Mouse (Mus musculus) megakaryocyte-erythroid progenitor cell, adult 5 weeks (primary cell): Measurements from ENCODE around the gene Galnt2. TPM values are rescaled to one million over a fixed set of nuclear protein-coding genes. Genes with fewer than 3 reads are reported as not detected.

Experiments used
- polyA plus RNA-seq: library from polyadenylated mRNA; stranded (reverse); fragments of >175 nt; gene quantifications from 2 replicates; pipeline ENCODE4 v1.2.3, GENCODE M21; 2012

Galnt2 gene
- polyA plus RNA-seq = 58.4 and 62.5 TPM in 2 replicates

GRCm38 (mm10) chr8:124231176-124231484 is at the start of gene Galnt2:
Gene Galnt2, plus strand, starts transcription at chr8:124231391.

Other genes with a start within 250 kb of the Galnt2 start
- 13.7 and 15.3 TPM in 2 replicates for gene Abcb10, start 248.3 kb upstream of the Galnt2 start, polyA plus RNA-seq
- 24.3 and 27.8 TPM in 2 replicates for gene Taf5l, start 210.0 kb upstream of the Galnt2 start, polyA plus RNA-seq
- gene Urb2, start 209.9 kb upstream of the Galnt2 start, polyA plus RNA-seq = 2.6 and 2.7 TPM in 2 replicates
- 0.03 TPM in 1 of 2 replicates, not detected in the other for gene Pgbd5, start 208.3 kb downstream of the Galnt2 start, polyA plus RNA-seq